Mouse (Mus musculus): ENCODE results near the gene Tmem37.

DNA sequence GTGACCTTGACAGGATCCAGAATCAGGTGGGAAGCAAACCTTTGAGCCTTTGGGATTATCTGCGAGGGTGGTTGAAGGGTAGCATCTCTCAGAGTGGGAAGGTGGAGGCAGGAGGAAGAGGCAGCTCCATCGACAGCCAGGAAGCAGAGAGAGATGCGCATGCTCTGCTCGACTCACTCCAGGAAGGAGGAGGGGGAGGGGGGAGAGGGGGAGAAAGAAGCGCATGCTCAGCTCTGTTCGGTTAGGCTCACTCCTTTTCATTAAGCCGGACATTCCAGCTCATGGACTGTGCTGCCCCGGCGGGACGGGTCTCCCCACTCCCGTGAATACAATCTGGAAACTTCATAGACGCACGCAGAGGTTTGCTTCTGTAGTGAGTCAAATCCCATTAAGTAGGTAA is 12.8 kb upstream of the Tmem37 start:
- TF ChIP-seq CTCF (IDR thresholded peaks at IDR 0.05; ENCODE audit: low read depth) (no peak), EP300 (IDR thresholded peaks at IDR 0.05; ENCODE audit: low read depth) (no peak)

Measured in liver, postnatal 0 days (tissue).